Mouse (Mus musculus): ENCODE results near the gene Fgf7. TPM values are rescaled to one million over a fixed set of nuclear protein-coding genes. Genes with fewer than 3 reads are reported as not detected.

Fgf7 gene
- polyA plus RNA-seq, 1 experiment from 2014 or later, result not detected

GRCm38 (mm10) chr2:126069740-126070139 is 35.3 kb downstream of the Fgf7 start:
- Histone ChIP-seq H3K36me3 (replicated peaks; ENCODE audit: insufficient read depth, low read length) (no peaks in the 10 kb centered on the region), H3K9me3 (ENCODE audit: low read length) (no peaks in the 10 kb centered on the region), H3K4me1 (ENCODE audit: insufficient read depth) (no peaks in the 10 kb centered on the region), H3K27ac (ENCODE audit: low read depth) (no peak overlapping the region), H3K9ac (replicated peaks) (no peak overlapping the region), H3K4me3 (ENCODE audit: low read depth, low read length) (no peak overlapping the region), H3K4me2 (ENCODE audit: low read depth, low read length) (no peak overlapping the region), H3K27me3 (ENCODE audit: insufficient read depth, low read length) (no peaks in the 10 kb centered on the region)
- WGBS (ENCODE audit: insufficient replicate concordance), result 66% methylated on average over 1 of the region's 1 CpGs
- no peak for TF ChIP-seq EP300 (IDR thresholded peaks at IDR 0.05; ENCODE audit: low read depth)
- no peak for TF ChIP-seq CTCF (IDR thresholded peaks at IDR 0.05; ENCODE audit: low read depth)
- DNase-seq, result no peak
- no peak for ATAC-seq

GRCm38 (mm10) chr2:126073744-126074143 is 39.3 kb downstream of the Fgf7 start:
- Histone ChIP-seq H3K36me3 (replicated peaks; ENCODE audit: insufficient read depth, low read length) (no peaks in the 10 kb centered on the region), H3K9me3 (ENCODE audit: low read length) (no peaks in the 10 kb centered on the region), H3K27ac (ENCODE audit: low read depth) (no peak overlapping the region), H3K27me3 (ENCODE audit: insufficient read depth, low read length) (no peaks in the 10 kb centered on the region), H3K4me2 (ENCODE audit: low read depth, low read length) (no peak overlapping the region), H3K9ac (replicated peaks) (no peak overlapping the region), H3K4me1 (ENCODE audit: insufficient read depth) (no peaks in the 10 kb centered on the region), H3K4me3 (ENCODE audit: low read depth, low read length) (no peak overlapping the region)
- 68% methylated on average over 4 of the region's 4 CpGs for WGBS (ENCODE audit: insufficient replicate concordance)
- ATAC-seq (no peak), DNase-seq (no peak)
- no peak for TF ChIP-seq CTCF (IDR thresholded peaks at IDR 0.05; ENCODE audit: low read depth)
- no peak for TF ChIP-seq EP300 (IDR thresholded peaks at IDR 0.05; ENCODE audit: low read depth)

GRCm38 (mm10) chr2:126076506-126076905 is 42.0 kb downstream of the Fgf7 start:
- H3K27me3 ChIP-seq (ENCODE audit: insufficient read depth, low read length), result no peaks in the 10 kb centered on the region
- no peak overlapping the region for H3K4me2 ChIP-seq (ENCODE audit: low read depth, low read length)
- H3K4me1 ChIP-seq (ENCODE audit: insufficient read depth), result no peaks in the 10 kb centered on the region
- DNase-seq (no peak), ATAC-seq (no peak)
- TF ChIP-seq EP300 (IDR thresholded peaks at IDR 0.05; ENCODE audit: low read depth), result no peak
- no peak for TF ChIP-seq CTCF (IDR thresholded peaks at IDR 0.05; ENCODE audit: low read depth)
- H3K9ac ChIP-seq (replicated peaks), result no peak overlapping the region
- H3K9me3 ChIP-seq (ENCODE audit: low read length), result no peaks in the 10 kb centered on the region
- H3K36me3 ChIP-seq (replicated peaks; ENCODE audit: insufficient read depth, low read length), result no peaks in the 10 kb centered on the region
- 79% methylated on average over 6 of the region's 6 CpGs for WGBS (ENCODE audit: insufficient replicate concordance)
- no peak overlapping the region for H3K4me3 ChIP-seq (ENCODE audit: low read depth, low read length)
- H3K27ac ChIP-seq (ENCODE audit: low read depth), result no peak overlapping the region

- DNase-seq (no peak), ATAC-seq (no peak)
- Histone ChIP-seq H3K27me3 (ENCODE audit: insufficient read depth, low read length) (no peaks in the 10 kb centered on the region), H3K27ac (ENCODE audit: low read depth) (no peak overlapping the region), H3K36me3 (replicated peaks; ENCODE audit: insufficient read depth, low read length) (no peaks in the 10 kb centered on the region), H3K4me3 (ENCODE audit: low read depth, low read length) (no peak overlapping the region), H3K9ac (replicated peaks) (no peak overlapping the region), H3K4me1 (ENCODE audit: insufficient read depth) (no peaks in the 10 kb centered on the region), H3K4me2 (ENCODE audit: low read depth, low read length) (no peak overlapping the region), H3K9me3 (ENCODE audit: low read length) (no peaks in the 10 kb centered on the region)
- TF ChIP-seq CTCF (IDR thresholded peaks at IDR 0.05; ENCODE audit: low read depth) (no peak), EP300 (IDR thresholded peaks at IDR 0.05; ENCODE audit: low read depth) (no peak)
- WGBS (ENCODE audit: insufficient replicate concordance), result 52% methylated on average over 2 of the region's 2 CpGs
Measured at GRCm38 (mm10) chr2:126079086-126079485, 44.6 kb downstream of the Fgf7 start.

- H3K4me3 ChIP-seq (ENCODE audit: low read depth, low read length), result no peak overlapping the region
- H3K4me2 ChIP-seq (ENCODE audit: low read depth, low read length), result no peak overlapping the region
- 74% methylated on average over 3 of the region's 3 CpGs for WGBS (ENCODE audit: insufficient replicate concordance)
- H3K4me1 ChIP-seq (ENCODE audit: insufficient read depth), result no peaks in the 10 kb centered on the region
- DNase-seq, result no peak
- TF ChIP-seq CTCF (IDR thresholded peaks at IDR 0.05; ENCODE audit: low read depth) (no peak), EP300 (IDR thresholded peaks at IDR 0.05; ENCODE audit: low read depth) (no peak)
- no peak overlapping the region for H3K9ac ChIP-seq (replicated peaks)
- no peaks in the 10 kb centered on the region for H3K27me3 ChIP-seq (ENCODE audit: insufficient read depth, low read length)
- no peaks in the 10 kb centered on the region for H3K9me3 ChIP-seq (ENCODE audit: low read length)
- no peak overlapping the region for H3K27ac ChIP-seq (ENCODE audit: low read depth)
- no peak for ATAC-seq
- no peaks in the 10 kb centered on the region for H3K36me3 ChIP-seq (replicated peaks; ENCODE audit: insufficient read depth, low read length)
Measured at GRCm38 (mm10) chr2:126084326-126084725, 49.9 kb downstream of the Fgf7 start.

- Histone ChIP-seq H3K36me3 (replicated peaks; ENCODE audit: insufficient read depth, low read length) (no peaks in the 10 kb centered on the region), H3K4me2 (ENCODE audit: low read depth, low read length) (no peak overlapping the region), H3K9me3 (ENCODE audit: low read length) (no peaks in the 10 kb centered on the region), H3K9ac (replicated peaks) (no peak overlapping the region), H3K27me3 (ENCODE audit: insufficient read depth, low read length) (no peaks in the 10 kb centered on the region), H3K4me1 (ENCODE audit: insufficient read depth) (no peaks in the 10 kb centered on the region), H3K4me3 (ENCODE audit: low read depth, low read length) (no peak overlapping the region), H3K27ac (ENCODE audit: low read depth) (no peak overlapping the region)
- 65% methylated on average over 8 of the region's 8 CpGs for whole genome bisulfite sequencing (ENCODE audit: insufficient replicate concordance)
- TF ChIP-seq EP300 (IDR thresholded peaks at IDR 0.05; ENCODE audit: low read depth), result no peak
- no peak for TF ChIP-seq CTCF (IDR thresholded peaks at IDR 0.05; ENCODE audit: low read depth)
- ATAC-seq, result no peak
- DNase-seq, result no peak
Measured at GRCm38 (mm10) chr2:126086187-126086586, 51.7 kb downstream of the Fgf7 start.

- H3K27ac ChIP-seq (ENCODE audit: low read depth), result no peak overlapping the region
- H3K4me1 ChIP-seq (ENCODE audit: insufficient read depth), result no peaks in the 10 kb centered on the region
- H3K9me3 ChIP-seq (ENCODE audit: low read length), result no peaks in the 10 kb centered on the region
- H3K36me3 ChIP-seq (replicated peaks; ENCODE audit: insufficient read depth, low read length), result no peaks in the 10 kb centered on the region
- no peaks in the 10 kb centered on the region for H3K27me3 ChIP-seq (ENCODE audit: insufficient read depth, low read length)
- H3K4me3 ChIP-seq (ENCODE audit: low read depth, low read length), result no peak overlapping the region
- H3K9ac ChIP-seq (replicated peaks), result no peak overlapping the region
- 67% methylated on average over 5 of the region's 5 CpGs for WGBS (ENCODE audit: insufficient replicate concordance)
- DNase-seq (no peak), ATAC-seq (no peak)
- H3K4me2 ChIP-seq (ENCODE audit: low read depth, low read length), result no peak overlapping the region
- TF ChIP-seq EP300 (IDR thresholded peaks at IDR 0.05; ENCODE audit: low read depth) (no peak), CTCF (IDR thresholded peaks at IDR 0.05; ENCODE audit: low read depth) (no peak)
Measured at GRCm38 (mm10) chr2:126090432-126090831, 56.0 kb downstream of the Fgf7 start.

Measured in liver, postnatal 0 days (tissue).